Mouse (Mus musculus): ENCODE results near the gene H2afx.
"Not testable (repeated sequence)": the region's sequence is repeated elsewhere in the genome, so short reads cannot be mapped to it uniquely, and the experiment has no call there.

The H2afx gene

DNA sequence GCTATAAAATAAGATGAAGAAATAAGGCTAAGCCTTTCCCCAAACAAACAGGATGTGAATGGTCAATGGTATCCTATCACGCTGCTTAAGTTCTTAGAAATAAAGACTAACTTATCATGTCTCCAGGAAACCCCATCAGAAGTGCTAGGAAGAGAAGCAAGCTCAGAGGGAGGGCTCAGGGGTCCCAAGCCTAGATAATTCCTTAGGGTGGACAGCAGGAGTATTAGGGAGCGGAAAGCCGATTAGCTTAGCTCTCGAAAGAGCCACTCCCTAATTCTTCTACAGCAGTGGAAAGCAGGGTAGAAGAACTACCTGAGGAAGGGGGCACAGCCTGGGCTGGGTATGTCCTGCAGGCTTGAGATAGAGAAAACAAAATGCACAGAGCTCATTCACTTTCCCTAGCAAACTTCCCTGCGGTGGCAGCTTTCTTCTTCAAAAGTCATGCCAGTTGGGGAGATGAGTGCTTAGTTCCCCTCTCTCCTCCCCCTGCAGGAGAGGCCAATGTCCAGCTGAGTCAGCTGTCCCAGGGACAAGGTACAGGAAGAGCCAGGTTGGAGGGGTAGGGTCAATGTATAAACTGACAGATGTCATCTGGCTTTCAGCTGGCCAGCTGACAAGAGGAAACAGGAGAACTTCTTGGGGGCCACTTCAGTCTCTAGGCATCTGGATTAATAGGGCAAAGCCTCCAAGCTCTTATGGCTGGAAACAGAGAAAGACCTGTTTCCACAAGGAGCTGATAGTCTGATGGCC lies 16.2 kb upstream of the H2afx start:
- no peak for DNase-seq (ENCODE audit: low spot score in 2 of 2)

DNA sequence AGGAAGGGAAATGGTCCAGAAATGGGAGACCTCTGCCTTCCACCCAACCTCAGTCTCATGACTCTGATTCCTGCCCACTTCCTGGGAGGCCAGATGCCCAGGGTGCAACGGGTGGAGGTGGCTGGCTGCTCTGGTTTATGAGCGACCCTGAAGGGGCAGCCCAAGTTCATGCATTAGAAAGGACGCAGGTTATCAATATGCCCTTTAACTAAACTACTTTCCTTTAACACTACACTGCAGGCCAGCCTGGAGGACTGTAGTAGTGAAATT lies 15.7 kb upstream of the H2afx start:
- DNase-seq (ENCODE audit: low spot score in 2 of 2), result no peak

DNA sequence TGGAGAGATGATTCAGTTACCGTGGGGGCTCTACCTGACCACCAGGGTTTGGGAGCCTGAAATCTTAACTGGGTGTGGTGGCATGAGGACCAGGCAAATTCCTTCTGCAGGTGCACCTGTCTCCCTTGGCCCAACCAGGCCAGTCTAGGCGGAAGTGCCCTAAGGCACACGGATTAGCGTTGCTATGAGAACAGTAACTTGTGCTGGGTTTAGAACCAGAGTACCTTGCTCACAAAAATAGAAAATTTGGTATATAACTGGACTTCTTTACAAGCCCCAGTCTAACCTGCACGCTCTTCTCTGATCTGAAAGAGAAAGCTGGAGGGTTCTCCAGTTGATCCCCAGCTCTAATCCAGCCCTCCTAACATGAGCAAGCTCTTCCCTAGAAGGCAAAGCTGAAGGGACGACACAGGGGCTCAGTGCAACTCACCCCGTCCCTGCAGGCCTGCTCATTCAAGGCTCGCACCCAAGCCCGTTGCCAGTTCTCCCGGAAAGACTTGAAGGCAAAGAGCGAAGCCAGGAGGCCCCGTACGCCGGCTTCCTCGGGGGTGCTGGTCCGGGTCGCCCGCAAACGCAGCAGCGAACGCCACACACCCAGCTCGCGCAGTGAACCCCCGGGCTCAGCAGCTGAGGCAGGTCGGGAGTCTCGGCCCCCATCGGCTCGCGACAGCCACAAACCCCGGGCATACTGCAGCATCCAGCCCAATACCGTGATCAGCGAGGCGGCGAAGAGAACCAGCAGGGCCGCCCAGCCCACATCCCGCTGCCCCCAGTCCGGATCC lies 15.2 kb upstream of the H2afx start:
- peak in 1 of 2 experiments; percentile 35 for DNase-seq (ENCODE audit: low spot score in 2 of 2)

DNA sequence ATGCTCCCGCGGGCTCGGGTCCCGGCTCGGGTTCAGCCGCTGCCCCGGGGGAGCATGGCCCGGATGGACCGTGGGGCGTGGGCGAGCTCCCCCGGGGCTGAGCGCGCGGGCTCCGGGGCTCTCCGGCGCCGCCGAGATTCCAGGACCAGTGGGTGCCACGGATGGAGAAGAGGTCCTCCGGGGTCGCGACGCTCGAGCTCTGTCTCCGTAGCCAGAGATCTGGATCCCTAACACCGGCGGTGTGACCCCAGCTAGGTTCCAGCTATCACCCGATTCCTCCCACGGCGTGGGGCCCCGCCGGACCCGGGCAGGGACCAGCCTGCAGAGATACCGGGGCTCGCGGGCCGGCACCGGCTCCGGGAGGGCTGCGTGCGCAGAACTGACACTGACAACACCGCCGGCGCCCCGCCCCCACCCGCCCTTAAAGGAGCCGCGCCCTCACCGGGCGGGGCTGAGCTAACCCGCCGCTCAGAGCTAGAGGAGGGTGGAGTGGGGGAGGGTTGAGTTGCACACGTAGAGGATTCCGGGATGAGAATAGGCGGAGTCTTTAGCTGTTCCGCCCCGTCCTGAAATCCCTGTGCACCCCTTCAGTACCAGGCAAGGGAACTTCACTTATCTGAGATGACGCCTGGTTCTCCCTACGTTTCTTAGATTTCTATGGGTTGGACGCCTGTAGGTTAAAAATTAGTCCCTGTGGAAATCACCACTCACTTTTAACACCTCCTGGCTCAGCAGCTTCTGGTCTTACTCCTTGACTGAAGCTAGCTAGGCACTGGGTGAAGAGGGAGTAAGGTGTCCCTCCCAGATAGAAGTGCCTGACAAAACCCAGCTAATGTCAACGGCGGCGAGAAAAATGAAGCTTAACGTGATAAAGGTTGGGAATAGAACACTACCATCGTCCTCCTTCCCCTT lies 14.4 kb upstream of the H2afx start, which contains the start of gene C2cd2l:
C2cd2l (minus strand) TSS at position 399 of the 912 bp plus-strand sequence.
- DNase-seq (ENCODE audit: low spot score in 2 of 2), result peak; percentile 90

DNA sequence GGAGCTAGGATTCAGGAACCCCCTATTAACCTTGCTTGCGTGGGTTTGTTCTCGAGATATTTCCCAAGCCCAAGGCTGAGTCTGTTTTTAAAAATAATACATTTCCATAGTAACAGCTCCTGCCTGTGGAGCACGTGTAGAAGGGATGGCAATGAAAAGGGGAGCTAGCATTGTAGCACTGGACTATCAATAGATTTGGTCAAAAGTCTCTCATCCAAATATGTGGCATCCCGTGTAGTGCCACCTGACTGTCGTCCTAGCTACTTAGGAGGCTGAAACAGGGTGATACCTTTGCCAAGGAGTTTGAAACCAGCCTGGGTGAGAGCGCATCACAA lies 13.7 kb upstream of the H2afx start:
- peak; percentile 46 to 56 for DNase-seq (ENCODE audit: low spot score in 2 of 2)

DNA sequence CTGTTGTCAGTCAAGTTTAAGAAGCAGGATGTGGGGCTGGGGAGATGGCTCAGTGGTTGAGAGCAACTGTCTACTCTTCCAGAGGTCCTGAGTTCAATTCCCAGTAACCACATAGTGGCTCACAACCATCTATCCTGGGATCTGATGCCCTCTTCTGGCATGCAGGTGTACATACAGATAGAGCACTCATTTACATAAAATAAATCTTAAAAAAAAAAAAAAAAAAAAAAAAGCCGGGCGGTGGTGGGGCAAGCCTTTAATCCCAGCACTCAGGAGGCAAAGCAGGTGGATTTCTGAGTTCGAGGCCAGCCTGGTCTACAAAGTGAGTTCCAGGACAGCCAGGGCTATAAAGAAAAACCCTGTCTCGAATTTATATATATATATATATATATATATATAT lies 10.8 kb upstream of the H2afx start:
- DNase-seq (ENCODE audit: low spot score in 2 of 2), result not testable (repeated sequence)

DNA sequence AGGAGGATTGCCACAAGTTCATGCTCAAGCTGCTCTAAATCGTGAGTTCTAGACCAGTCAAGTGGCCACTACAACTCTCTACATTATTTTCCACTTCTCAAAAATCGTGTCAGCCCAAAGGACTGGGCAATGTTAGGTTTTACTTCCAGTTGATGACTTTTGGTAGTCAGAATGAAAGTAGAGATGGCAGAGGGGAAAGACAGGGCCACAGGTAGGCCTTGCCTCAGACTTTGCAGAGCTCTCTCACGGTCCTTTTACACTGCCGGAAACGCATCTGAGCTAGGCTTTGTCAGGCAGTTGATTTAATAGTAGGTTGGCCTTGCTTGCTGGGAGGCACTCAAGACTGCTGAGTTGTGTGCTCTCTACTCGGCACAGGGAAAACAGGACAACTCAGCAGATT lies 10.3 kb upstream of the H2afx start:
- DNase-seq (ENCODE audit: low spot score in 2 of 2), result no peak

DNA sequence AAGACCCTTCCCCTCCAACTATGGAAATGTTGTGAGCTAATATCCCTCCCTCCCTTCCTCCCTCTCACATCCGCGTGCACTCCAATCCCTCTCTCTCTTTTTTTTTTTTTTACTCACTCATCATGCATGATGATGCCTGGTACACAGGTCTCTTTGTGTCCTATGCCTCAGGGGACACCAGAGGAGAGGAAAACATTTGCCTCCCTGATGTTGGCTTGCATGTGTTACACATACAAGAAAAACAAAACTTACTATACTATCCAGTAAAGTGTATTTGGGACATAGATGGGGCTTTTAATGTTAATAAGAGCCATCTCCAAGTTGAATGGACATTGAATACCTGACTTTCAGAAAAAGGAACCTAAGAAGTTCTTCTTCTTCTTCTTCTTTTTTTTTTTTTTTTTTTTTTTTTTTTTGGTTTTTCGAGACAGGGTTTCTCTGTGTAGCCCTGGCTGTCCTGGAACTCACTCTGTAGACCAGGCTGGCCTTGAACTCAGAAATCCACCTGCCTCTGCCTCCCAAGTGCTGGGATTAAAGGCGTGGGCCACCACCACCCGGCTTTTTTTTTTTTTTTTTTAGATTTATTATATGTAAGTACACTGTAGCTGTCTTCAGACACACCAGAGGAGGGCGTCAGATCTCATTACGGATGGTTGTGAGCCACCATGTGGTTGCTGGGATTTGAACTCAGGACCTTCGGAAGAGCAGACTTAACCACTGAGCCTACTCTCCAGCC lies 9.3 kb upstream of the H2afx start:
- DNase-seq (ENCODE audit: low spot score in 2 of 2), result not testable (repeated sequence)

- DNase-seq (ENCODE audit: low spot score in 2 of 2), result no peak
Observed at GRCm38 (mm10) chr9:44325768-44326370, 8.6 kb upstream of the H2afx start, which contains the start of gene Dpagt1. Gene Dpagt1 (plus strand): TSS chr9:44326019.

GRCm38 (mm10) chr9:44326371-44327063 lies 8.0 kb upstream of the H2afx start:
- DNase-seq (ENCODE audit: low spot score in 2 of 2), result peak; percentile 86

DNA sequence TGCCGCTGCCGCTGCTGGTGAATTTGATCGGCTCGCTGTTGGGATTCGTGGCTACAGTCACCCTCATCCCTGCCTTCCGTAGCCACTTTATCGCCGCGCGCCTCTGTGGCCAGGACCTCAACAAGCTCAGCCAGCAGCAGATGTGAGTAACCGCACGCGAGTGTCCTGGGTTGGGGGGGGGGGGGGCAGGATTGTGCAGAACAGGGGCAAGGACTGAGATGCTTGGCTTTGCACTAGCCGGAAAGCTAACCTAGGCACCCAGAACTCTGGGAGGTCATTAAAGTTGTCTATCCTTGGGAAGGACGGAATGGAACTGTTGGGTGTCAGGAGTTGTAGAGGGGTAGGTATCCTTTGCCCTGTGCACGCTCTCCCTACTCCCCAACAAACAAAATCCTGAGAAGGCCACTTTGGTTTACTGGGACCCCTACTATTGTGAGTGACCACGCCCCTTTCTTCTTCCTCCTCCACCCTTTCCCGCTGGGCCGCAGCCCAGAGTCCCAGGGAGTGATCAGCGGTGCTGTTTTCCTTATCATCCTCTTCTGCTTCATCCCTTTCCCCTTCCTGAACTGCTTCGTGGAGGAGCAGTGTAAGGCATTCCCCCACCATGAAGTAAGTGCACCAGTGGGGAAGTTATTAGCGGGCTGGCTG lies 7.3 kb upstream of the H2afx start:
- no peak for DNase-seq (ENCODE audit: low spot score in 2 of 2)

DNA sequence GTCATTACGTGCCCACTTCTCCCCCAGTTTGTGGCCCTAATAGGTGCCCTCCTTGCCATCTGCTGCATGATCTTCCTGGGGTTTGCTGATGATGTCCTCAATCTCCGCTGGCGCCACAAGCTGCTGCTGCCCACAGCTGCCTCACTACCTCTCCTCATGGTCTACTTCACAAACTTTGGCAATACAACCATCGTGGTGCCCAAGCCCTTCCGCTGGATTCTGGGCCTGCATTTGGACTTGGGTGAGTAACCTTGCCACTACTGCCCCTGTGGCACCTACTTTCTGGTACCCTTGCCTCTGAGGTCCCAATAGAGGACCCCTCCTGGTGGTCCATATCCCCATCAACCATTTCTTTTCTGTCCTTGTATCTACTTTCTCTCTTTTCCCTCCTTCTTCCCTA lies 6.6 kb upstream of the H2afx start:
- no peak for DNase-seq (ENCODE audit: low spot score in 2 of 2)

- DNase-seq (ENCODE audit: low spot score in 2 of 2), result no peak
Observed at GRCm38 (mm10) chr9:44330736-44331135, 3.8 kb upstream of the H2afx start.

GRCm38 (mm10) chr9:44332918-44333638 lies 1.4 kb upstream of the H2afx start:
- DNase-seq (ENCODE audit: low spot score in 2 of 2), result no peak

GRCm38 (mm10) chr9:44335331-44336092 lies 1.0 kb downstream of the H2afx start:
- no peak for DNase-seq (ENCODE audit: low spot score in 2 of 2)

DNA sequence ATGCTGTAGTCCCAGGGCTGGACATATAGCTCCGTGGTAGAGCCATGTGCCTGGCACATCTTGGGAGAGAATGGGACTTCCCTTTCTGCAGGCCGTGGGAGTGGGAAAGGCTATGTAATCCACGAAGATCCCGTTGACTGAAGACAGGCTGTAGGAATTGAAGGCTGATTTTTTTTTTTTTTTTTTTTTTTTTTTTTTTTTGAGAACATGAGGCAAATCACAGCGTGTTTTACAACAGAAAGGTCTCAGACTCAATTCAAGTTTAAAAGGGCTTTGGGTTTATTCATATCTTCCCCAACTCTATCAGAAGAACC lies 1.6 kb downstream of the H2afx start:
- DNase-seq (ENCODE audit: low spot score in 2 of 2), result no peak

GRCm38 (mm10) chr9:44336513-44336912 lies 2.0 kb downstream of the H2afx start:
- DNase-seq (ENCODE audit: low spot score in 2 of 2), result not testable (repeated sequence)

DNA sequence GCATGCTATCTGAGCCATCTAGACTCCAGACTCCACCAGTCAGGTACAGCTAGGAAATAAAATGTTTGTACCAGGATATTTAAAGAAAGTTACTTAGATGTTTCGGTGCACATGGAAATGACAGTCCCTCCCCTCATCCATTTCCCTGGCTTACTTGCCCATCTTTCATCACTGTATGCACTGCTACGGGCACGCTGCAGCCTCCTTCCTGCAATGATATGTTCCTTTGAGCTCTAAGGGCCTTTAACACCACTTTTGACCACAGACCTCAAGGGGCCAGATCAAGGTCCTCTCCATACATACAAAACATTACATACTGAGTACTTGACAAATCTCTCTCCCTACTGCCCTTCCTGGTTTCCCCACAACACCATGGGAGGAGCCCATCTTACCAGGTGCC lies 2.5 kb downstream of the H2afx start:
- no peak for DNase-seq (ENCODE audit: low spot score in 2 of 2)

Measured in right cerebral cortex, adult 2 months (tissue).